Mouse (Mus musculus): Measurements from ENCODE around the gene Vps25. TPM values are rescaled to one million over a fixed set of nuclear protein-coding genes. Genes with fewer than 3 reads are reported as not detected.

Vps25 gene
- polyA plus RNA-seq (2012; rRNA removed) (35.1 and 36.3 TPM in 2 replicates), polyA plus RNA-seq (2014; fragmentation: Nextera tagmentation; extraction: Ambion mirVana) (88.6 and 90.0 TPM in 2 replicates)

DNA sequence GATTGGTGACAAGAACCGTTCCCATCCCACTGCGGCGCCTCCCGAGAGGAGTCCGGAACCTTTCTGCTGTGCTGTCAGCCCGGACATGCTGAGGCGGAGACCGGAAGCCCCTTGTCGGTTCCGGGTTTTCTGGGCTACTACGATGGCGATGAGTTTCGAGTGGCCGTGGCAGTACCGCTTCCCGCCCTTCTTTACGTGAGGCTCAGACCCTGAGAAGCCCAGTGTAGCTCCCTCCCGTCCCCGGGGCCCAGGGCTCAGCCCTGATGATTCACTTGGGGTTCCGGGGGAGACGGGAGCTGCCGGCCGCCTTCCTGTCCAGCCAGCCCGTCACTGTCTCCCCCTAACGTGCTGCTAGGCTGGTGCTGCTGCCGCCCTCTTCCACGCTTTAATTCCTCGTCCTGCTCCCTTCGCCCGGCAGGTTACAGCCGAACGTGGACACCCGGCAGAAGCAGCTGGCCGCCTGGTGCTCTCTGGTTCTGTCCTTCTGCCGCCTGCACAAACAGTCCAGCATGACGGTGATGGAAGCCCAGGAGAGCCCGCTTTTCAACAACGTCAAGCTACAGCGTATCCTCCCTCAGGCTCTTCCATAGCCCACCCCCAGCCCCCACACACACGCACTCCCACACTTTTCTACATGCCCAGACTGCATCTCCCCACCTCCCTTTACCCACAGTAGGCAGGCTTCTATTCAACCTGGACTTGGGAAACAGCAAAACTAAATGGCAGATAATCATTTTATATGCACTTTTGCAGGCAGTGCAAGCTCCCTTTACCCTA lies at the start of gene Vps25:
TSS of gene Vps25 (plus strand) at position 95 of the 777 bp plus-strand sequence.
- H3K9me3 ChIP-seq (ENCODE audit: control insufficient read depth, low read length): no peaks in the 10 kb centered on the region
- peak within 1 kb of the TSS; percentile 81 to 83 for H3K4me3 ChIP-seq (ENCODE audit: insufficient read depth in 1 of 2, low read depth in 2 of 2, low read length in 2 of 2)
- DNase-seq (ENCODE audit: low read depth in 3 of 3, low spot score in 3 of 3) (peak; percentile 72 to 80 (median 72)), ATAC-seq (ENCODE audit: insufficient read depth) (peak; percentile 88)
- peaks cover 22 to 24% of the 10 kb centered on the region in 2 experiments for H3K4me1 ChIP-seq (replicated peaks; ENCODE audit: control insufficient read depth in 2 of 2, insufficient read depth in 2 of 2, low read length in 1 of 2)
- H3K27ac ChIP-seq: peak within 1 kb of the TSS; percentile 79
- peaks cover 3% of the 10 kb centered on the region for H3K36me3 ChIP-seq (replicated peaks; ENCODE audit: control insufficient read depth, insufficient read depth, low read depth)
- TF ChIP-seq EP300 (IDR thresholded peaks at IDR 0.05; ENCODE audit: low read depth): no peak
- peak; percentile 59 for TF ChIP-seq CTCF (IDR thresholded peaks at IDR 0.05; ENCODE audit: low read depth)
- WGBS (ENCODE audit: insufficient replicate concordance): under 1% methylated on average over 40 of the region's 40 CpGs
- peak within 1 kb of the TSS; percentile 94 for H3K4me2 ChIP-seq (ENCODE audit: low read depth)
- peak within 1 kb of the TSS; percentile 91 for H3K9ac ChIP-seq (replicated peaks)
- no peaks in the 10 kb centered on the region for H3K27me3 ChIP-seq (ENCODE audit: control insufficient read depth, insufficient read depth, low read length)

DNA sequence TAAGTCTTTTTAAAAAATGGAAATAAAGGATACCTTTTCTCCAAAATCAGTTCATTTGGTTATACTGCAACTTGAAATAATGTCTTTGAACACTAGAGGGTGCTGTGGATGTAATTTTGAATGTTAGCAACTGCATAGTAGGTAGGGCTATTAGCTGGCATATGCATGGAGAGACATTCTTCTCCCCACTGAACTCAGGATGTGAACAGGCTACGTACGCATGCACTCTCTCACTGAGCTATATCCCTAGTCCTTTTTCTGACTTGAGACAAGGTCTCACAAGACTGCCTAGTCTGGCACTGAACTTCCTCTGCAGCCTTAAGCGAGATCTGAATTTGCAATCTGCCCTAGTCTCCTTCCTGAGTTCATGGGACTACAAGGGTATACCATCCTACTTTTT lies 41.5 kb upstream of the Vps25 start:
- no peak overlapping the region for H3K27ac ChIP-seq
- no peak overlapping the region for H3K4me3 ChIP-seq (ENCODE audit: insufficient read depth in 1 of 2, low read depth in 2 of 2, low read length in 2 of 2)
- WGBS (ENCODE audit: insufficient replicate concordance): 44% methylated on average over 3 of the region's 3 CpGs
- TF ChIP-seq CTCF (IDR thresholded peaks at IDR 0.05; ENCODE audit: low read depth): peak; percentile 75
- no peak for TF ChIP-seq EP300 (IDR thresholded peaks at IDR 0.05; ENCODE audit: low read depth)
- H3K27me3 ChIP-seq (ENCODE audit: control insufficient read depth, insufficient read depth, low read length): no peaks in the 10 kb centered on the region
- H3K9ac ChIP-seq (replicated peaks): no peak overlapping the region
- no peak overlapping the region for H3K4me2 ChIP-seq (ENCODE audit: low read depth)
- H3K9me3 ChIP-seq (ENCODE audit: control insufficient read depth, low read length): no peaks in the 10 kb centered on the region
- DNase-seq (ENCODE audit: low read depth in 3 of 3, low spot score in 3 of 3) (peak; percentile 59 to 67 (median 62)), ATAC-seq (ENCODE audit: insufficient read depth) (0 out of 2 replicates have a peak, but pooled peaks have one; percentile 45)
- peaks cover 6% of the 10 kb centered on the region for H3K36me3 ChIP-seq (replicated peaks; ENCODE audit: control insufficient read depth, insufficient read depth, low read depth)
- H3K4me1 ChIP-seq (replicated peaks; ENCODE audit: control insufficient read depth in 2 of 2, insufficient read depth in 2 of 2, low read length in 1 of 2): no peaks in the 10 kb centered on the region

DNA sequence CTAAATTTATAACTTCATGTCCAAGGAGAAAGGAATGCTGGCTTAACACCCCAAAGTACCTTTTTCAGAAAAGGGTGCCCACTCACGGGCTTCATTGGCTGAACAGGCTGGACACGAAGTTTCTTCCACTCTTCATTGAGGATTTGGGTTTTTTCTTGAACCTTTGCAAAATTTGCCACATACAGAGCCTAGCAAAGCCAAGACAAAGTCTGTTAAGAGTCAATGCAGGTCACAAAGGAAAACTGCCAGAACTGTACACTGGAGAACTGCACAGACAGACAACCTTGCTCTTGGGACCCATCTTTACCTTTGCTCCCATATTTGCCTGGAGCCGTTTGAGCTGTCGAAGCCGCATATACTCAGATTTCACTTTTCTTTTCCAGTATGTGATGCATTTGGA lies 36.6 kb upstream of the Vps25 start:
- DNase-seq (ENCODE audit: low read depth in 3 of 3, low spot score in 3 of 3) (no peak), ATAC-seq (ENCODE audit: insufficient read depth) (no peak)
- Histone ChIP-seq H3K4me3 (ENCODE audit: insufficient read depth in 1 of 2, low read depth in 2 of 2, low read length in 2 of 2) (no peak overlapping the region), H3K27me3 (ENCODE audit: control insufficient read depth, insufficient read depth, low read length) (no peaks in the 10 kb centered on the region), H3K9ac (replicated peaks) (no peak overlapping the region), H3K36me3 (replicated peaks; ENCODE audit: control insufficient read depth, insufficient read depth, low read depth) (no peaks in the 10 kb centered on the region; the same call in 1 of the 2 replicates), H3K4me1 (replicated peaks; ENCODE audit: control insufficient read depth in 2 of 2, insufficient read depth in 2 of 2, low read length in 1 of 2) (peaks cover 0 to 6% of the 10 kb centered on the region in 2 experiments; a peak in 1 of 4 replicates), H3K9me3 (ENCODE audit: control insufficient read depth, low read length) (no peaks in the 10 kb centered on the region), H3K4me2 (ENCODE audit: low read depth) (no peak overlapping the region), H3K27ac (no peak overlapping the region)
- TF ChIP-seq CTCF (IDR thresholded peaks at IDR 0.05; ENCODE audit: low read depth) (no peak), EP300 (IDR thresholded peaks at IDR 0.05; ENCODE audit: low read depth) (no peak)
- 85% methylated on average over 5 of the region's 5 CpGs for WGBS (ENCODE audit: insufficient replicate concordance)

DNA sequence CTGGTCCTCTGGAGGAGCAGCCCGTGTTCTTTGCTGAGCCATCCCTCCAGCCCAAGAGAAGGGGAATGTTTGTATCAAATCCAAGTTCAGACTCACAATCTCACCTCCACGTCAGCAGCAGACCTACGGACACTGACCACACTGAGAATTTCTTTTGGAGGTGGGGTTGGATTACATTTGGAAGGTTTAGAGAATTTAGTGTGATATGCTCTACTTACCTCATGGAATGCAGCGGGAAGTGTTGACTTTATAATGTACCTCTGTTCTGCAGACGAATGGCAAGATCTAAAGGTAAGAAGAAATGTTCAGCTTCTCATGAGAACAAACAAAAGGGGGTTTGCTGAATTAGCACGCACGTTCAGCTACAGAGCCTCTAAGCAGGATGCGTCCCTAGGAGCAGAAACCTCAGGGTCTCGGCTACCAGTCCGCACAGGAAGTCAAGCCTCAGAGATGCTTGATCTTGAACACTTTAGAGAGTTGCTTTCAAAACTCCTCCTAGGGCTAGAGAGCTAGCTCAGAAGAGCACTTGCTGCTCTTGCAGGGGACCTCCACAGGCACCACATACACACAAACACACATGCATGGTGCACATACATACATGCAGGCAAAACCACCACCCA lies 35.0 kb upstream of the Vps25 start:
- no peak for TF ChIP-seq CTCF (IDR thresholded peaks at IDR 0.05; ENCODE audit: low read depth)
- TF ChIP-seq EP300 (IDR thresholded peaks at IDR 0.05; ENCODE audit: low read depth): no peak
- Histone ChIP-seq H3K36me3 (replicated peaks; ENCODE audit: control insufficient read depth, insufficient read depth, low read depth) (no peaks in the 10 kb centered on the region; the same call in 1 of the 2 replicates), H3K4me3 (ENCODE audit: insufficient read depth in 1 of 2, low read depth in 2 of 2, low read length in 2 of 2) (no peak overlapping the region), H3K27me3 (ENCODE audit: control insufficient read depth, insufficient read depth, low read length) (no peaks in the 10 kb centered on the region), H3K4me2 (ENCODE audit: low read depth) (no peak overlapping the region), H3K4me1 (replicated peaks; ENCODE audit: control insufficient read depth in 2 of 2, insufficient read depth in 2 of 2, low read length in 1 of 2) (peaks cover 0 to 6% of the 10 kb centered on the region in 2 experiments; a peak in 1 of 4 replicates), H3K27ac (no peak overlapping the region), H3K9ac (replicated peaks) (no peak overlapping the region), H3K9me3 (ENCODE audit: control insufficient read depth, low read length) (no peaks in the 10 kb centered on the region)
- ATAC-seq (ENCODE audit: insufficient read depth): no peak
- no peak for DNase-seq (ENCODE audit: low read depth in 3 of 3, low spot score in 3 of 3)
- WGBS (ENCODE audit: insufficient replicate concordance): 51% methylated on average over 10 of the region's 10 CpGs

DNA sequence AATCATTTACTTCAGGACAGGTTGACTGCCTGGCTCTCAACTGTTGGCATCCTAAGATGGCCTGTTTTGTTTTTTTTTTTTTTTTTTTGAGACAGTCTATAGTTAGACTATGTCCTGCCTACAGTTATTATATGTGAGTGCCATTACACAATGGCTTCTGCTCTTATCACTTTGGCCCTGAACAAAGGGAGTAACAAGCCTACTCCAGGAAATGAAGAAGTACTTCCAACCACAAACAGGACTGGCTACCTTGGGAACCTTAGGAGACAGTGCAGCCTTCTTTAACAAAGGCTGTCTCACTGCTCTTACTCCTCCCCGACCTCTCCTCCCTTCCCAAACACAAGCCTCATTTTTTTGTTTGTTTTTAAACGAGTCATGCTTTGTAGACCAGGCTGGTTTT lies 32.7 kb upstream of the Vps25 start:
- H3K4me1 ChIP-seq (replicated peaks; ENCODE audit: control insufficient read depth in 2 of 2, insufficient read depth in 2 of 2, low read length in 1 of 2): peaks cover 7 to 9% of the 10 kb centered on the region in 2 experiments; a peak in 3 of 4 replicates
- 16% methylated on average over 2 of the region's 2 CpGs for WGBS (ENCODE audit: insufficient replicate concordance)

More for the DNA sequence above, 32.7 kb upstream of the Vps25 start:
- Histone ChIP-seq H3K27ac (no peak overlapping the region), H3K36me3 (replicated peaks; ENCODE audit: control insufficient read depth, insufficient read depth, low read depth) (no peaks in the 10 kb centered on the region; the same call in 1 of the 2 replicates), H3K4me2 (ENCODE audit: low read depth) (no peak overlapping the region), H3K4me3 (ENCODE audit: insufficient read depth in 1 of 2, low read depth in 2 of 2, low read length in 2 of 2) (no peak overlapping the region), H3K9ac (replicated peaks) (no peak overlapping the region), H3K27me3 (ENCODE audit: control insufficient read depth, insufficient read depth, low read length) (no peaks in the 10 kb centered on the region), H3K9me3 (ENCODE audit: control insufficient read depth, low read length) (no peaks in the 10 kb centered on the region)
- ATAC-seq (ENCODE audit: insufficient read depth) (no peak), DNase-seq (ENCODE audit: low read depth in 3 of 3, low spot score in 3 of 3) (no peak)
- TF ChIP-seq EP300 (IDR thresholded peaks at IDR 0.05; ENCODE audit: low read depth) (no peak), CTCF (IDR thresholded peaks at IDR 0.05; ENCODE audit: low read depth) (no peak)
